Mouse (Mus musculus): Measurements from ENCODE around the gene Grk2.

DNA sequence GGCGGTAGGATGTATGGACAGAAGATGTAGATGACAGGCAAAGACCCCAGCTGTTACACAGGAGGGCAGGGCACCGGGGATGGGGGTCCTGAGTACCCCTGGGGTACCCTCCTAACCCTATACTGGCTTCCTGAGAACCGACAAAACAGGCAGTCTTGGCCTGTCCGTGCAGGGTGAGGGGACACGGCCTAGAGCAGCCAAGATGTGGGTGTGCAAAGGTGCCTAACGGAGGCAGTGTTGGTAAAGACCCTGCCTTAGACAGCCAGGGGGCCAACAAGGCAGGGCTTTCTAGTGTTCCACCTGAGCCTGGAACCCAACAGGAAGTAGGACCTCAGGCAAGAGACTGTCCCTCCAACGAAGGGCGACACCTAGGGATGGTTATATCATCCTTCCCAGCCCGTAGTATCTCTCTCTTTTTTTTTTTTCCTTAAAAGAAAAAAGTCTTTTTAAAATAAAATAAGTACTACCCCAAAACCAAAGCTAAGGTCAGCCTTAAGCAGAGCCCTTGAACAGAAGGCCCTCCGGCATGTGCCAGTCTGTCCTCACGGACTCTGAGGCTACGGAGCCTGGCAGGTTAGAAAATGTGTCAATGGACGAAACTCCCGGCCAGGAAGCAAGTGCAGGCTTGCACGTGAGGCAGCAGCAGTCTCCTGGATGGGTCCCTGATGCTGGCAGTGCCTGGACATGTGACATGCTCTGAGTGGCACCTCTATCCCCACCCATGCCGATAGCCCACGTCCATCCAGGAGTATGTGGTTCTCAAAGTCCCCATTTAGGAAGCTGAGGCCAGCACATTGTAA is 7.5 kb downstream of the Grk2 start:
- TF ChIP-seq POLR2A (IDR thresholded peaks at IDR 0.05; ENCODE audit: low read depth, low read length) (no peak), CTCF (conservative IDR thresholded peaks at IDR 0.05; ENCODE audit: insufficient read depth, insufficient read length, low read depth, low read length) (no peak)
